Mouse (Mus musculus) cerebellum, adult 8-10 months (tissue): ENCODE data around the gene Resf1.
A peak's percentile ranks its signal among the peaks of the same experiment; 100 is the strongest.
"Not testable (repeated sequence)": the region's sequence is repeated elsewhere in the genome, so short reads cannot be mapped to it uniquely, and the experiment has no call there.

Experiments
- DNase-seq: peaks from one replicate; pipeline ENCODE4 v3.0.0; 2022

The Resf1 gene

GRCm38 (mm10) chr6:149348211-149348610, 39.0 kb downstream of the Resf1 start:
- not testable (repeated sequence) for DNase-seq

DNA sequence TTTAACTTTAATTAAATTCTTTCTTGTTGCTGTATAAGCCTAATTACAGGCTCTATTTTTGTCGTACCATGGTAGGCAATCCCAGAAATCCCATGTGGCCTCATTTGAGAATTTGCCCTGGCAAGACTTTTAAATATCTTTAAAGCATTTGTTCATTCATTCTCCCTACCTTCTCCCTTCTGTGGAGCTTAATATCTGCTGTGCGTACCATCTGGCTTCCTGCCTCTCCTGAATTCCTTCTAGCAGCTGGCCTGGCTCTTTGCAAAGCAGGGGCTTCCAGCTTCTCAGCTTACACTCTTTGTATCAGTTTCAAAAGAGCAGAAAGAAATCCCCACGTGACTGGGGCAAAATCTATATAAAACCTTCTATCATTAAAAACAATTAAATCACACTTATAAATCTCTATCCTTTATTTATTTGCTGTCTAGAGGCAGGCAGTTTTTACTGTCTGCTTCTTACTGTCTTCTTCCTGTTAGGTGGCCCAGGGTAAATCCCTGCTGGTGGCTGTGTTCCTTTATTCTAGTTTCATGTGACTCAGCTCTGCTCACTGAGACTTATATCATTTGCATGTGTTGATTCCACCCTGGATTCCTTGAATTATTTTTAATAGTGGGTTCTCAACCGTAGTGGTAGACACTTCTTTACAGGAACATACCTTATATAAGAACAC, 45.7 kb downstream of the Resf1 start:
- DNase-seq: no peak

DNA sequence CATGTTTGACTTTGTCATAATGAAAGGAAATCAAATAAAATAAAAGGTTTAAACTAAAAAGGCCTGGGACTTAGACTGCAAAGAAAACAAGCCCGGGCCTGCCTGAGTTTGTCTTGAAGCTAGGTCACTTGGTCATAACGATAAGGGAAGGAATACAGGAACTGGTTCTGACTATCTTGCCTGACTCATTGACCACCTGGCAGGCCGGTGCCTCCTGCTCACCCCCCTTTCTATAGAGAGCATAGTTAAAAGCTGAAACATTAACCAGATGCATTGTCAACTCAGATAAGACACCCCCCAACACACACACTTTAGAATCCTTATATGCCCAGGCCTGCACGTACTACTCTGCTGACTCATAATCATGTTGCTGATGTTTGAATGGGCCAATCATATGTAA, 46.6 kb downstream of the Resf1 start:
- DNase-seq: not testable (repeated sequence)

GRCm38 (mm10) chr6:149357155-149357554, 47.9 kb downstream of the Resf1 start:
- no peak for DNase-seq

- not testable (repeated sequence) for DNase-seq
These were observed 53.3 kb downstream of the Resf1 start for GRCm38 (mm10) chr6:149362533-149362932.

DNA sequence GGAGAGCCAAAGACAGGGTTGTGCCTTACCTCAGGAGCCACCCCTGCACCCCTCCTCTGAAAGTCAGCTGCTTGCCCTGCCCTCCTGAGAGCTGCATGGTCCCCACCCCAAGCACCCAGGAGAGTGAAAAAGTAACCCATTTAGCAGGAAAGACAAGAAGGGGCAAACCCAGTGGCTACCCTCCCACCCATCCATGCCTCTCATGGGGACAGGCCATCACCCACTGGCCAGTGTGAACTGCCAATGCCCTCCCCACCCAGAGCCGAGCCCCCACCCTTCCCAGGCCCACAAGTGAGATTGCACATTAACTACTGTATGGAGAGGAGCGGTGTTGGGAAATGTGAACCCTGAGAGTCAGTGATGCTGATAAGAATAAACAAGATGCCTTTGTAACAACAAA, 56.8 kb downstream of the Resf1 start:
- not testable (repeated sequence) for DNase-seq

GRCm38 (mm10) chr6:149366403-149366802, 57.2 kb downstream of the Resf1 start:
- no peak for DNase-seq

DNA sequence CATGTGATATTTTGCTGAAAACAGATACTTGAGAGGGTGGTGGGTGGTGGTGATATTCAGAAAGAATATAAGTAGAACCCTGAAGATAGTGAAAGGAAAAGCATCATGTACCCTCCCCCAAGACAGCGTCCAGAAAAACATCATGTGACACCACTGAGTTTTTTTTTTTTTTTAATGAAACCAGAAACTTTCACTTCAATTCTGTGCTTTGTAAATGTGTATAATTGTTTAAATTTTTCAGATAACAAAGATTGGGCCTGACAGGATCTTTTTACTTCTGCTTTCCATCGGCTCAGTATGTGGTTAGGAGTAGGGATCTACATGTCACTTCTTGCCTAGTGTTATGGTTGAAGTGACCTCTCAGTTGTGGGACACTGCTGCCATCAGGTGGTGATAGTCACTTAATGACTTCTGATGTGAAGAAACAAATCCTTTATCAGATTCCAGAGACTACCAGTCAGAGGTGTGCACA, 65.8 kb downstream of the Resf1 start:
- peak; percentile 40 for DNase-seq

- no peak for DNase-seq
These were observed 74.3 kb downstream of the Resf1 start for GRCm38 (mm10) chr6:149383531-149383930.
